Mouse (Mus musculus): ENCODE measurements at regions not wholly inside any gene's neighbourhood (a gene's known extent, or its start where the extent isn't known, plus 50 kb on each side); places are given as distances from the start of the nearest gene placed in this dataset.

DNA sequence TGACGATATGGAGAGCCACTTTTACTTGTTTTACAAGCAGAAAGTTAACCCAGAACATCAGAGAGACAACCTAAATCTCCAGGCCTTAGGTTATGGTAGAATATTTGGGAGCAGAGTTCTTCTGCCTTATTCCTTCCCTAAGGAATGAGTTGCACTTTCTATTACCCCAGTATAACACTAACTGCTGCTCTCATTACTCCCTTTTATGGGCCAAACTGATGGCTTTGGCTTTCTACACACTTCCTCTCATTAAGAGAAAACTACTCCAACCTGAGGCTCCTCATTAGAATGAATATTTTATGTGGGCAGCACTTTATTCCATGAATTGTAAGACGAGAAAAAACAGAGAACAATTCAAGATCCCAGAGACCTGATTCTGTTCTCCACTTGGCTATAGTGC lies 289.0 kb upstream of the Tnc start:
- DNase-seq (ENCODE audit: low spot score in 2 of 2) = no peak

GRCm38 (mm10) chr4:64330213-64330612 lies 283.4 kb upstream of the Tnc start:
- DNase-seq (ENCODE audit: low spot score in 2 of 2) = no peak

DNA sequence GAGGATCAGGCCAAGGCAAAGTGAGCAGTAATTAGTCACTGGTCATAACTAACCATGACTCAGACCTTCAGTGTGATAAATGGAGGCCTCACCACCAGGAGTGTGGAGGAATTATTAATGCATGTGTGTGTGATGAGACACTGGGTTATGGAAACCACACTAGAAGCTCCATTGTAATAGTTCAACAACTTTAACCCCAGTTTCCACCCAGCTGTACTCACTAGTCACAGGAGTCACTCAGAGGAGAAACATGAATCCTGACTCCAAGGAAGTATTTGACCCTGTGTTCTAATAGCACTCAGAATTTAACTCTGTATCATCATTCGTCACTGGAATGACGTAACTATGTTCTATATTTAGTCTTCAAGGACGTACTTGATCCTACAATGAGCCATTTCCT lies 277.6 kb upstream of the Tnc start:
- DNase-seq (ENCODE audit: low spot score in 2 of 2) = no peak

DNA sequence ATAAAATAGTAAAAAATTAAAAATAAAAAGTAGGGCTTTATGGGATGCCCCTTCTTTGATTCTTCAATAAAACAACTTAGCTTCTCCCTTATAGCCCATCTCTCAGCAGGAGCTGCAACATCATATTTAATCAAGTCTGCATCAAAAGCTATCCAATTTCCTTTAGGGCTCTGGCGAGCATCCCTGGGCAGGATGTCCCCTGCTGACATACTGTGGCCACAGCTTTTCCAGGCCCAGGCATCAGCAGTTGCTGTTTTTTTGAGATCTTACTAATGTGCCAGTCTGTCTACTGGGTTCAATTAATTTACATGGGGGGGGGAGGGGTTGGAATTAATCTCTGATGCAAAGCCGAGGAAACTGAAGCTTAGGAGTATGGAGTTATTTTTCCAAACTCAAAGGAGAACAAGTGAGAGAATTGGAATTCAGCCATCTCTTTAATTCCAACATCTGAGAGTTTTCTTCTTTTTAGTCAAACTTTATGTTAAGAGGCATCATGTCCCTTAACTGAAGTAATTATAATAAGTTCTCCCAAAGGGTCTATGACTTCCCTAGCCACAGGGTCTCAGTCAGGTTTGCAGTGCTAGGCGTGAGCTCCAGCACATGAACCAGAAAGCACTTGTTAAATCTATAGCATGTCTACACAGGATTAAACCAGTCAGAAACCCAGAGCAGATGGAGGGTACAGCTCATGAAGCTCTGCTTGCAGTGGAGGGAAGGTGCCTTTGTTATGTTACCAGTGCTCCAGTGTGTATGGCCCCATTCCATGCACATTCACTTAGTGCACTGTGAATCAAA lies 269.9 kb upstream of the Tnc start:
- no peak for DNase-seq (ENCODE audit: low spot score in 2 of 2)

- no peak for DNase-seq (ENCODE audit: low spot score in 2 of 2)
Observed at GRCm38 (mm10) chr4:64296941-64297340, 250.1 kb upstream of the Tnc start.

- peak; percentile 54 to 80 for DNase-seq (ENCODE audit: low spot score in 2 of 2)
Observed at GRCm38 (mm10) chr4:64282471-64282870, 235.7 kb upstream of the Tnc start.

DNA sequence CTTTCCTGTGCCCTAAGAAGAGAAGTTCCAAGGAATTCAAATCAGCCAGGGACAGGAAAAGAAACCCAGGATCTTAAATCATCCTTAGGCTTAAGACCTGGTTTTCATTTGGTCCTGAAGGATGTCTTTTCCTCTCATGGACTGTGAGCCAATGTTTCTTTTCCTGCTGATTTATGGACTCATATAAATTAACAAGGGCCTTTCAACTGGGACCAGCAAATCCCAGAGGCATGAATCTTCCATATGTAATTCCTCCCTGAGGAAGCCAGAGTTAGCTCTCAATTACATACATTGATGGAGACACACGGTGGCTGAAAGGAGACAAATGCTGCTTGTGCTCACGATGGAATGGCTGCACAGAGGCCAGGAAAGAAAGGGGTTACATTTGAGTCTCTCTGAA lies 230.2 kb upstream of the Tnc start:
- no peak for DNase-seq (ENCODE audit: low spot score in 2 of 2)

- DNase-seq (ENCODE audit: low spot score in 2 of 2) = no peak
Observed at GRCm38 (mm10) chr4:64274291-64274960, 227.6 kb upstream of the Tnc start.

DNA sequence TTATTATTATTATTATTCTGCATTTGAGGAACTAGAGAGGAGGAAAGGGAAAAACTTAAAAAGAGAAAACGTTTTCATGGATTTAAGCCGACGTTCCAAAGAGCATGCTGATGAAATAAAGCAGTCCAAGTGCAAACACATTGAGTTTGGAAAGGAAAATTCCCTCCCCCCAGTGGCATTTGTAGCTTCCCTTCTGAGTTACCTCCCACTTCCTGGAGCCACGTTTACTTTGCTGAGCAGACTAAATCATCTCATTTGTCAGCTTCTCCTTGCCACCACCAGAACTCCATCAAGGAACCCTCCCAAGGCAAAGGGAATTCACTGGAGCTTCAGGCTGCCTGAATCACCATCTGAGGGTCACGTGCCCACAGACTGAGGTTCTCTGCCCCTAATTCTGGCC lies 223.0 kb upstream of the Tnc start:
- DNase-seq (ENCODE audit: low spot score in 2 of 2) = no peak

DNA sequence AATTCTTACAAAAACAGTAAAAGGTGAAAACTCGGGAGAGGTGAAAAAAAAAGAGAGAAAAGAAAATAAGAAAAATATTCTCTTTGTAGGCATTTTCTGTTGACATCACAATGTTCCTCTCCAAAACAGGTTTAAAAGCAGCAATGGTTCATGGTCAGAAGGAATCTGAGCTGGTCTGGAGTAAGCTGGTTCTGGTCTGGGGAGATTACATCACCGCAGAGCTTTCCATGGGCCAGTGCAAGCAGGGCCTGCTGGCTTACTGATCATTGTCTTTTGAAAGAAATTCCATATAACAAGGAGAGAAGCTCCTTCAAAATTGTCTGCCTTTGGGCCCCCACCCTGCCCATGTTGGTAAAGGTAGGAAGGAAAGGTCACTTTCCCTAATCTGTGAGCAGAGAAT lies 222.3 kb upstream of the Tnc start:
- no peak for DNase-seq (ENCODE audit: low spot score in 2 of 2)

DNA sequence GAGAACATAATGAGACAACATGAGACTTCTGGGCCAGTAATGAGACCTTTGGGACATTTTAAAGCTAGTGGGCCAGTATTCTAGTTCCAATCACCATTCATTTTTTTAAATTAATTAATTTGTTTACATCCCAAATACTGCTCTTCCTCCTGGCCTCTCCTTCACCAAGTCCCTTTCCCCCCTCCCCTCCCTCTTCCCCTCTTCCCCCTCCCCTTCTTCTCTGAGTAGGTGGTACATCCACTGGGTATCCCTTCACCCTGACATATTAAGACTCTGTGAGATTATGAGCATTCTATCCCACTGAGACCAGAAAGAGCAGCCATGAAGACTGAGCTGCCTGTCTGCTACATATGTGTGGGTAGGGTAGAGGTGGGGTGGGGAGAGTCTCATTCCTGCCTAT lies 213.7 kb upstream of the Tnc start:
- no peak for DNase-seq (ENCODE audit: low spot score in 2 of 2)

- DNase-seq (ENCODE audit: low spot score in 2 of 2) = no peak
Observed at GRCm38 (mm10) chr4:64260188-64260444, 213.3 kb upstream of the Tnc start.

GRCm38 (mm10) chr4:64259348-64260187 lies 212.8 kb upstream of the Tnc start:
- DNase-seq (ENCODE audit: low spot score in 2 of 2) = no peak

DNA sequence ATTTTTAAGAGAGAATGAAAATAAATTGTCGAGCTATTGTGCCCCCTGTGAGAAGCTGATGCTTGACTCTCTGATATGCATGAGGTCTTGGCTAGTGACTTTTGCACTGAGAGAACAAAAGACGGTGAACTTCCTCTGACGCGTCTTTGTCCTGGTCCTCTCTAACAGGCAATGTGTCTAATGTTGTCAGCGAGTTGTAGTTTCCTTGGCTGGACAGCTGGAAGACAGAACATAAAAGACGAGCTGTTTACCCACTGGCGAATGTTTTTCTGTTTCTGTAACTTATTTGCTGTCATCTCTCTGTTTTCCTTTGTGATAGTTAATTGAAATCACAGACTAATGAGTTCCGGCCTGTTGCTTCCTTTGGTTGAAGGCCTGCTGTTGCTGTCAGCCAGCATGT lies 208.4 kb upstream of the Tnc start:
- no peak for DNase-seq (ENCODE audit: low spot score in 2 of 2)

- DNase-seq (ENCODE audit: low spot score in 2 of 2) = no peak
Observed at GRCm38 (mm10) chr4:64250691-64251090, 203.9 kb upstream of the Tnc start.

DNA sequence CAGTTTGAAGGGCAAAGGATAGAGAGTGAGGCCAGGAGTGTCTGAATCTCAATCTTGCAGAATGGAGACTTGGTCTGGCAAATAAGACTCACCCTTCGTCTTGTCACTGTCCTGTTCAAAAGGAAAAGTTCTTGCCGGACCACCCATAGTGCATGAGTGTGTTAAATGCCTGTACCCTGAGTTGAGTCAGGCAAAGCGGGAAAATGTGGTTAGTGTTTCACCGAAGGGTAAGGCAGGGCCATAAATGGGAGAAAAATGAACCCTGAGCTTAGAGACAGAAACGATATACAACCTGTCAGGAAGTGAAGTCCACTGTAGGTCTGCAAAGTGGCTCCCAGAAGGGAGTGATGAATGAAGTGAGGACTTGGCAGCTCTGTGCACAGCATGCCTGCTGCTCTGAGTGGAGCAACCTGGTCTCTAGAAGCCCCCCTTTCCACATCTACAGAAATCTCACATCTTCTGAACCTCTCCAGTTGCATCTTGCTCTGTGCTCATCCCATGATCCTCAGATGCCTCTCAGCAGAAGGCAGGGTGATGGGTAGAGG lies 191.5 kb upstream of the Tnc start:
- no peak for DNase-seq (ENCODE audit: low spot score in 2 of 2)

GRCm38 (mm10) chr4:64235534-64235933 lies 188.7 kb upstream of the Tnc start:
- DNase-seq (ENCODE audit: low spot score in 2 of 2) = no peak

- DNase-seq (ENCODE audit: low spot score in 2 of 2) = no peak
Observed at GRCm38 (mm10) chr4:64232159-64232558, 185.3 kb upstream of the Tnc start.

GRCm38 (mm10) chr4:64228341-64228740 lies 181.5 kb upstream of the Tnc start:
- DNase-seq (ENCODE audit: low spot score in 2 of 2) = no peak

GRCm38 (mm10) chr4:64226635-64227034 lies 179.8 kb upstream of the Tnc start:
- no peak for DNase-seq (ENCODE audit: low spot score in 2 of 2)

- DNase-seq (ENCODE audit: low spot score in 2 of 2) = peak; percentile 6 to 57
Observed at GRCm38 (mm10) chr4:64224918-64225317, 178.1 kb upstream of the Tnc start.

- DNase-seq (ENCODE audit: low spot score in 2 of 2) = no peak
Observed at GRCm38 (mm10) chr4:64219802-64220201, 173.0 kb upstream of the Tnc start.
